Mouse (Mus musculus) bone marrow macrophage, adult 2 months (primary cell): Measurements from ENCODE around the gene Mff.

Source experiments
- CTCF ChIP-seq: IDR thresholded peaks from 2 replicates; pipeline ENCODE4 v1.5.1; 2012; ENCODE audit warnings: low read depth, mild to moderate bottlenecking, low read length, moderate library complexity
- POLR2A ChIP-seq: IDR thresholded peaks from 2 replicates; pipeline ENCODE4 v1.6.1; 2012; ENCODE audit warnings: mild to moderate bottlenecking, low read depth, low read length, borderline replicate concordance

DNA sequence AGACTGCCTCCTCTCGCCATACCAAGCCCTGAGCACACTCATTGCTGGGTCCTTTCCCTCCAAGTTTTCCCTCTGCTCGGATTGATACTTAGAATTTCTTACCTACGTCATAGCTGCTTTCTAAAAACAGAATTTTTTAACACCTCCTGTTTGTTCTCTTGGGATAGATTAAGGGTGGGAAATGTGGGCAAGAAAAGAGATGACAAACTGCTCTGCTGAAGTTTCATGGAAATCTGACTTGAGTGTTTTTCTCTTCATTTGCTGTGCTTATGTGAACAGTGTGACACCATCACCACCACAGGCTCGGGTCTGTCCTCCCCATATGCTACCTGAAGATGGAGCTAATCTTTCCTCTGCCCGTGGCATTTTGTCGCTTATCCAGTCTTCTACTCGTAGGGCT, 16.8 kb downstream of the Mff start:
- no peak for TF ChIP-seq CTCF
- no peak for TF ChIP-seq POLR2A
